Mouse (Mus musculus) testis, adult 2 months (tissue): ENCODE data around the gene Ripor2. TPM values are rescaled to one million over a fixed set of nuclear protein-coding genes. Genes with fewer than 3 reads are reported as not detected.

Source experiments
- H3K27ac ChIP-seq: fragments of 200-500 bp; 2 replicates; pipeline ENCODE4 v1.5.1; 2012; ENCODE audit warnings: low read depth, low read length; ENCODE audit not compliant: control insufficient read depth, insufficient read depth
- H3K27me3 ChIP-seq: fragments of 200-500 bp; 2 replicates; pipeline ENCODE4 v1.6.1; 2012; ENCODE audit warnings: mild to moderate bottlenecking, low read length, moderate library complexity; ENCODE audit not compliant: control insufficient read depth, insufficient read depth
- H3K36me3 ChIP-seq: fragments of 200-500 bp; 2 replicates; pipeline ENCODE4 v1.6.1; 2012; ENCODE audit warnings: mild to moderate bottlenecking, low read length; ENCODE audit not compliant: control insufficient read depth, insufficient read depth
- H3K4me1 ChIP-seq: fragments of 200-500 bp; 2 replicates; pipeline ENCODE4 v1.6.1; 2012; ENCODE audit warnings: low read length; ENCODE audit not compliant: control insufficient read depth, insufficient read depth
- H3K4me3 ChIP-seq: fragments of 200-500 bp; 2 replicates; pipeline ENCODE4 v1.5.1; 2012; ENCODE audit warnings: low read depth, mild to moderate bottlenecking, low read length, moderate library complexity, mixed read lengths; ENCODE audit not compliant: control insufficient read depth
- CTCF ChIP-seq: fragments of 200-500 bp; IDR thresholded peaks from 2 replicates; pipeline ENCODE4 v1.5.1; 2012; ENCODE audit warnings: low read depth, mild to moderate bottlenecking, inconsistent platforms, low read length, moderate library complexity; ENCODE audit not compliant: control insufficient read depth, insufficient read depth, insufficient replicate concordance
- POLR2A ChIP-seq: fragments of 200-500 bp; IDR thresholded peaks from 2 replicates; pipeline ENCODE4 v1.6.1; 2012; ENCODE audit warnings: low read depth, mild to moderate bottlenecking, inconsistent platforms, low read length, moderate library complexity; ENCODE audit not compliant: control insufficient read depth
- polyA plus RNA-seq: library from polyadenylated mRNA; depleted of rRNA; stranded (reverse); fragments of >200 nt; gene quantifications from 2 replicates; pipeline ENCODE4 v1.2.3, GENCODE M21; 2012

The Ripor2 gene
- polyA plus RNA-seq, 1 experiment = 2.1 TPM

DNA sequence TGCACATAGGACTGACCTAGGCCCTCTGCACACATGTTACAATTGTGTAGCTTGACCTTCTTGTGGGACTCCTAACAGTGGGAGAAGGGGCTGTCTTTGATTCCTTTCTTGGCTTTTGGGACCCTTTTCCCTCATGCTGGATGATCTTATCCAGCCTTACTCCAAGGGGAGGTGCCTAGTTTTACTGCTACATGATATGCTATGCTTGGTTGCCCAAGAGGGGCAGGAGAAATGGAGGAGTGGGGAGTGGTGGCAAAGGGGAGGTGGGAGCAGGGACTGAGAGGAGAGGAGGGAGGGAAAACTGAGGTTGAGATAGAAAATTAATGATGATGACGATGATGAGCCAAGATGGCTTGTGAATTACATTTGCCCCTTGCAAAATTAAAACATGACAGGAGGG, 37.7 kb downstream of the Ripor2 start:
- no peak overlapping the region for H3K4me3 ChIP-seq
- H3K27me3 ChIP-seq = no peaks in the 10 kb centered on the region
- H3K36me3 ChIP-seq = no peaks in the 10 kb centered on the region
- H3K4me1 ChIP-seq = no peaks in the 10 kb centered on the region
- TF ChIP-seq CTCF = no peak
- TF ChIP-seq POLR2A = no peak
- no peak overlapping the region for H3K27ac ChIP-seq

DNA sequence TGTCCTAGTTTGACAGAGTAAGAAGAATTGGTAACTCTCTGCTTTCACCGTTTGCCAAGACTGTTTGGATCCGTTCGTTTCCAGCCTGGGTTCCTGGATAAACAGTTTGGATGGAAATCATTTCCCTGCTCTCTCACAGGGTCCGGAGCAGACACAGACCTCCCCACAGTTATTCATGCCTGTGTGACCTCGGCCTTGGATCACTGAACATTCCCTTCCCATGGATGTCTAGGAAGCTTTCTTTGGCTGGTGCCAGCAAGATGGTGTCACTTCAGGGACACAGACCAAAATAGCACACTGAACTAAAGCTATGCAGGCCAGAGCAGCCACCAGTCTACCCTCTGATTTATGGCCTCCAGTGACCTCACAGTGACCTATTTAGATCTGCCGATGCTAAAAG, 38.5 kb downstream of the Ripor2 start:
- no peak overlapping the region for H3K27ac ChIP-seq
- no peaks in the 10 kb centered on the region for H3K27me3 ChIP-seq
- TF ChIP-seq POLR2A (no peak), CTCF (no peak)
- no peaks in the 10 kb centered on the region for H3K36me3 ChIP-seq
- no peak overlapping the region for H3K4me3 ChIP-seq
- H3K4me1 ChIP-seq = no peaks in the 10 kb centered on the region

GRCm38 (mm10) chr13:24623631-24624030, 41.6 kb downstream of the Ripor2 start:
- no peak for TF ChIP-seq CTCF
- TF ChIP-seq POLR2A = no peak
- Histone ChIP-seq H3K4me1 (no peaks in the 10 kb centered on the region), H3K27me3 (no peaks in the 10 kb centered on the region), H3K4me3 (no peak overlapping the region), H3K36me3 (no peaks in the 10 kb centered on the region), H3K27ac (no peak overlapping the region)

GRCm38 (mm10) chr13:24625071-24625470, 43.1 kb downstream of the Ripor2 start:
- no peaks in the 10 kb centered on the region for H3K4me1 ChIP-seq
- H3K4me3 ChIP-seq = no peak overlapping the region
- H3K36me3 ChIP-seq = no peaks in the 10 kb centered on the region
- H3K27ac ChIP-seq = no peak overlapping the region
- TF ChIP-seq CTCF = no peak
- no peak for TF ChIP-seq POLR2A
- H3K27me3 ChIP-seq = no peaks in the 10 kb centered on the region

DNA sequence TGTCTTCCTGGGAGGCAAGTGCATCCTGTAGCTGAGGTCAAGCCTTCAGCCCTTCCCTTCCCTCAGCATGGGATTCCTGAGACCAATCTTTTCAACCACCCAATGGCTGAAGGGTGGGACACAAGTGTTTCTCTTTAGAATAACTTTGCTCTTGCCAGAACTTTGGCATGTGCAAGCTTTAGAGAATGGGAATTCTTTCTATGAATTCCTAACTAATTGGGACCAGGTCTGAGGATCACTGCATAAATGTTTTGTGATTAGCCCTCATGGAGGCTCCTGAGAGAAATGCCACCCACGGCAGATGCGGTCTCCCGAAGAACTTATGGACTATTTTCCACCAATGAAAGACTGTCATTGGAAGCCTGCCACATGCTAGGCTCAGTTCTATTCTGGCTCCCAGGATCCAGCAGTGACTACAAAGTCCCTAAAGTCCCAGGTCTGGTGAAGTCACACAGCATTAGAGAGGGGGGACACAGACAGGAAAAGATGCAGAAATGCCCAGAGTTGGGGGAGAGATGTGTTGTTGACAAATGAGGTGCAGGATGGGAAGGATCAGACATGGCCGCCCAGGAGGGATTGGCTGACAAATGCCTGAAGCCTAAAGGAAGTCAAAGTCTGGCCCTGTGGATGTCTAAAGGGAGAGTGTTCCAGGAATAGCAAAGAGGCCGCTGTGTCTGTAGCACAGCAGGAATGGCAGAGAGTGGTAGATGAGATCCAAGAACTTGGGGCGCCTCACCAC, 44.9 kb downstream of the Ripor2 start:
- TF ChIP-seq POLR2A = no peak
- no peak for TF ChIP-seq CTCF
- H3K36me3 ChIP-seq = no peaks in the 10 kb centered on the region
- no peak overlapping the region for H3K4me3 ChIP-seq
- no peaks in the 10 kb centered on the region for H3K27me3 ChIP-seq
- no peak overlapping the region for H3K27ac ChIP-seq
- no peaks in the 10 kb centered on the region for H3K4me1 ChIP-seq

DNA sequence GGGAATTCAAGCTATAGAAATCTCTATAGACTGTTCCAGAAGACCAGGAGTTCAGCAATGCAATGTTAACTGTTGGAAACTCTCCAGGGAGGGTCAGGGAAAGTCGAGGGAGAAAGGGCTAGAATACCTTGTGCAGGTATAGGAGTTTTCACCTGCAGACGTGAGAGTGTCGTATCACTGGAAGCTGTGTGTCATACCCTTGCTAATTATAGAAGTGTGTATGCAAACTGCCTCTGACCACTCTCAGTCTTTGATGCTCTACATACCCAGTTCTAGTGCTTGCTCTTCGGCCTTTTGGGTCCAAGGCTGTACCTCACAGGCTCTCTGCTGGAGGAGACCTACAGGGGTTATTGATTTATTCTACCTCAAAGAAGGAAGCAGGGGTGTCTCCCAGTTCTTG, 46.2 kb downstream of the Ripor2 start:
- no peak overlapping the region for H3K27ac ChIP-seq
- H3K4me1 ChIP-seq = no peaks in the 10 kb centered on the region
- H3K4me3 ChIP-seq = no peak overlapping the region
- H3K36me3 ChIP-seq = no peaks in the 10 kb centered on the region
- no peaks in the 10 kb centered on the region for H3K27me3 ChIP-seq
- no peak for TF ChIP-seq CTCF

GRCm38 (mm10) chr13:24629073-24629621, 47.2 kb downstream of the Ripor2 start:
- no peaks in the 10 kb centered on the region for H3K4me1 ChIP-seq
- no peaks in the 10 kb centered on the region for H3K36me3 ChIP-seq
- no peaks in the 10 kb centered on the region for H3K27me3 ChIP-seq
- H3K4me3 ChIP-seq = no peak overlapping the region
- H3K27ac ChIP-seq = no peak overlapping the region
- TF ChIP-seq POLR2A (no peak), CTCF (no peak)

GRCm38 (mm10) chr13:24630364-24630763, 48.4 kb downstream of the Ripor2 start:
- H3K27ac ChIP-seq = no peak overlapping the region
- no peak overlapping the region for H3K4me3 ChIP-seq
- H3K36me3 ChIP-seq = no peaks in the 10 kb centered on the region
- no peak for TF ChIP-seq CTCF
- TF ChIP-seq POLR2A = no peak
- no peaks in the 10 kb centered on the region for H3K4me1 ChIP-seq
- H3K27me3 ChIP-seq = no peaks in the 10 kb centered on the region
